Mouse (Mus musculus) spleen, adult 2 months (tissue): ENCODE measurements around the gene Pinlyp.

Experiments used
- CTCF ChIP-seq: fragments of 200-500 bp; IDR thresholded peaks from 2 replicates; pipeline ENCODE4 v1.5.1; 2011; ENCODE audit warnings: mild to moderate bottlenecking, inconsistent platforms; ENCODE audit not compliant: insufficient read depth, insufficient read length, insufficient replicate concordance; ENCODE audit errors: extremely low read depth
- POLR2A ChIP-seq: fragments of 200-500 bp; IDR thresholded peaks from 2 replicates; pipeline ENCODE4 v1.6.1; 2011; ENCODE audit warnings: low read depth, low read length, inconsistent platforms

DNA sequence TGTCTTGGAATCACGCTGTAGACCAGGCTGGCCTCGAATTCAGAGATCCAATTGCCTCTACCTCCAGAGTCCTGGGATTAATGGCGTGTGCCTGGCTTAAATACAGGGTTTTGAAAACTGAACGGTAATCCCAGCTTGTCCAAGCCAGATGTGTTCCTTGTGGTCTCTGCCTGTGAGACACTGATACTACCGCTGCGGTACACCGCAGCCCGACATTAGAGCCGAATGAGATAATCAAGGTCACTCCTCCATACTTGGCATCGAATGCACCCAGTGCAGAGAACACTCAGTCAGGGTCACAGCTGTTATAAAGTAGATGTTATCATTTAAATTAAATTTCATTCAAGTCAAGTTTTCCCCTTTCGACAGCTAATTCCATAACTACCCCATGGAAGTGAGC lies 17.1 kb downstream of the Pinlyp start:
- TF ChIP-seq CTCF, result no peak
- TF ChIP-seq POLR2A, result no peak
